Mouse (Mus musculus): Measurements from ENCODE around the gene Ear6. TPM values are rescaled to one million over a fixed set of nuclear protein-coding genes. Genes with fewer than 3 reads are reported as not detected.
A peak's percentile ranks its signal among the peaks of the same experiment; 100 is the strongest.
"Not testable (repeated sequence)": the region's sequence is repeated elsewhere in the genome, so short reads cannot be mapped to it uniquely, and the experiment has no call there.

Ear6 gene
- total RNA-seq (2014; fragmentation: Nextera tagmentation) (not detected in 2 replicates), total RNA-seq (2017) (not detected in 2 replicates)

DNA sequence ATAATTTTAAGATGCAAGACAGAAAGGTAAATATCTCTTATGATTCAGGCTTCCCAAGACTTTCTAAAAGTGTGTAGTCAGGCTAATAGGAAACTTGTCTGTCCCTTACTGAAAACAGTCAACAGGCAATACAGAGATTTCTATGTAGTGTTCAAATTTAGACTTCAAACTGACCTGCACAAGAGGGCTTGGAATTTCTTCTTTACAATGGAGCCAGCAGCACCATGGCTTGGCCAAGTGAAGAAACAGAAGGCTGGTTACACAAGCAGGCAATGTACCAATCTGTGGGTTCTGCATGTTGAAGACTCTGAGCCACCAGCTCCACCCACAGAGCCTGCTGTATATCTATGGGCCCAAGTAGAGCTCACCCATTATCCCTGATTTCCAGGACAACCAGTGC is at the start of gene Ear6:
Gene Ear6 (plus strand): TSS at position 301 of the 400 bp plus-strand sequence.
- ATAC-seq (replicated peaks; ENCODE audit: low FRiP score, low TSS enrichment, poor library complexity, severe bottlenecking) = no peak

DNA sequence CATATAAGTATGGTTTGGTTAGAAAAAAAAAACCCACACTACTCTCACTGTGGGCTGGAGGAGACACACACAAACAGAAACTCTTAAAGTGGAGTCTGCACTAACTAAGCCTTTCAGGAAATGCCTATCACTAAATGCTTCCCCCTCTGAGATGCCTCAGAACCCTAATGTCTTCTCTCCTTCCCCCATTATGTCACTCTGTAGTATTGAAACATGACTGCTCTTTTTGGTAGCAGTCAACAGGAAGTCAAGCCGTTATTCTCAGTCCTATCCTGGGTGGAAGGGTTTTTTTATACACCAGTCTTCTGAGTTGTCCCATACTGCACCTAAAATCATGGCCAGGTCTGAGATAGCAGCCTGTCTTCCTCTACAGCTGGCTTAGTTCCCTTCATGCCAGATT is 26.9 kb upstream of the Ear6 start:
- ATAC-seq (replicated peaks; ENCODE audit: low FRiP score, low TSS enrichment, poor library complexity, severe bottlenecking) = no peak

DNA sequence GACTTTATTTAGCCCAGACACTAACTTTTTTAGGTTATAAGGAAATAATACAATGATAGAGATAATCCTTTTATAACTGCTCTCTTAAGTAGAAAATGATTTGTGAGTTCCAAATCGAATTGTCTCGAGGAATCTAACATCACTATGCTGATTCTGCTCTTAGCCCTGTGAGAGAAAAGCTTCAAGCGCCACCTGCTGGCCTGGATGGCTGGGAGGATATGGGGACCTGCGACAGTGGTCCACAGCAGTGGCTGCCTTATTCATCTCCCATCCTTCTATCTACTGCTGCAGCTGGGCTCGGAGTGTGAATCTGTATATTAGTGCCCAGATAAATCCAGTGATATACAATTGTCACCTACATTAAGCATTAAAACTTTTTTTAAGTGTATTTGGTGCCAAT is 25.7 kb upstream of the Ear6 start:
- peak; percentile 89 for ATAC-seq (replicated peaks; ENCODE audit: low FRiP score, low TSS enrichment, poor library complexity, severe bottlenecking)

DNA sequence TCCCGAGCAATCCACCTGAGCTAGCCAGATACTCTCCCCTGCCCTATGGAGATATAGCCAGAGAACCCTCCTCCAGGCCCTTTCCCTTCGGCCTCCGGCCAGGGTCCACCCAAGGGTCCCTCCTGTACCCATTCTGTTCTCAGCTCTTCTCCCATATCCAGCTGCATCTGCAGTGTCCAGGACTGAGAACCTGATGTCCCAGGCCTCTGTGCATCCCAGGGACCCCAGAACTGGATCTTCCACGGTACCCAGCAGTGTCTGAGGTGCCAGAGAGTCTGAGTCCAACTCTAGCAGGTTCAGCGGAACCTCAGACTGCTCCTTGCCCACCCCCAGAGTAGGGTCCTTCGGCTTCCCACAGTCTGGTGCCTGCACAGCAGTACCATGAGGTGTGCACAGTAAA is 24.3 kb upstream of the Ear6 start:
- no peak for ATAC-seq (replicated peaks; ENCODE audit: low FRiP score, low TSS enrichment, poor library complexity, severe bottlenecking)

DNA sequence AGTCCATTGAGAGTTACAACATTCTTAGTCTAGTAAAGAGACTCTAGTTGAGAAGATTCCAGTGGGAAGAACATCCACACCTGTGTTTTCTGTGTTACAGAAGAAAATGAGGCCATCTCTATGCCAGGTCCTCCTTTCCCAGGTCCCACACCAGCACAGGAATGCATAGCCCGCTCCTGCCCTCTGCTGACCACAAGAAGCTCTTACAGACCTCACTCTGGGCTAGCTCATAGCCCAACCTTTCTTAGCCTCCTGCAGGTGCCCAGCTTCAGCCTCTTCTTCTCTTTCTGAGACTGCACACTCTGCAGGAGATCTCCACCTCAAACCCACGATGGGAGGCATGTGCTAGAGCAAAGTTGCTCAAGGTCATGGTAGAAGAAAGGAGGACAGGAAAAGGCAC is 15.0 kb upstream of the Ear6 start:
- ATAC-seq (replicated peaks; ENCODE audit: low FRiP score, low TSS enrichment, poor library complexity, severe bottlenecking) = 0 out of 2 replicates have a peak, but pooled peaks have one; percentile 50

DNA sequence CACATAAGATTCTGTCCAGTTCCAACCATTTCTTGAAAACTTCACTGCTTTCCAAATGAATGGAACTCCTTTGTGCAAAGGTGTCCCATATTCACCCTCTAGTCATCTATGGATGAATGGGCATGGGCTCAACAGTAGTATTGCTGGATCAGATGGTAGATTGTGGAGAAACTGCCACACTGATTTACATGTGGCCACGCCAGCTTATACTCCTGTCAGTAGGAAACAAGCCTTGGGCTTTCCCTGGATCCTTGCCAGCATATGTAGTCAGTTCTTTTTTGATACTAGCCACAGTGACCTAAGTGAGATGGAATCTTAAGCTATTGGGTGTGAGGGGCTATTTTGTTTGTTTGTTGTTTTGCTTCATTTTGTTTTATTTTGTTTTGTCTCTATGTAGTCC is 11.2 kb upstream of the Ear6 start:
- no peak for ATAC-seq (replicated peaks; ENCODE audit: low FRiP score, low TSS enrichment, poor library complexity, severe bottlenecking)

DNA sequence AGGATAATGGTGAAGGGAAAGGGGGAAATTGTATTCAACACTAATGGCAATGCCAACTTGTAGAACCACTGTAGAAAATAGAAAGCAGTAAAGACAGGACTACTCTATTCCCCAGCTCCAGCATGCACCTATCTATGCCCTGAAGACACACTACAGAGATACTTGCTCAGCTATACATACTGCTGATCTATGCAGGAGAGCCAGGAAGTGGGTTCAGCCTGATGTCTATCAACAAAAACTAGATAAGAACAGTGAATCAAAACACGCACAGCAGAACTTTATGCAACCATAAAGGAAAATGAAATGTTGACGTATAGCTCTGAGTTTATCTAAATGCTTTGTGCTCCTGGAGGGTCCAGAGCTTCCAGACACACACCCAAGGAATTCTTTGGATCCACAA is 10.7 kb upstream of the Ear6 start:
- ATAC-seq (replicated peaks; ENCODE audit: low FRiP score, low TSS enrichment, poor library complexity, severe bottlenecking) = no peak

DNA sequence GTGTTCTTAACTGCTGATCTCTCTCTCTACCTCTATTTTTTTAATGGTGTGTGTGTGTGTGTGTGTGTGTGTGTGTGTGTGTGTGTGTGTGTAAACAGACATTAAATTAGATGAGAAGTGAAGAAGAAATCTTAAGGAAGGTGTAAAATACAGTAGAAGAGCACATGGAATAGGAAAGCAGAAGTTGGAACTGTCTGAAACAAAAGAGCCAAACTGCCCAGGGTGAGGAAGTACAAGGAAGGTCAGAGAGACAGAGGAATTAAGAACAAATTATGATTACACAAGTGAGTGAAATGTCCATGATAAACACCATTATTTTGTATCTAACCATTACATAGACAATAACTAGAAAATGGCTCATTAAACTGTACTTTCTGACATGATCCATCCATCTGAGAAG is 9.6 kb upstream of the Ear6 start:
- no peak for ATAC-seq (replicated peaks; ENCODE audit: low FRiP score, low TSS enrichment, poor library complexity, severe bottlenecking)

DNA sequence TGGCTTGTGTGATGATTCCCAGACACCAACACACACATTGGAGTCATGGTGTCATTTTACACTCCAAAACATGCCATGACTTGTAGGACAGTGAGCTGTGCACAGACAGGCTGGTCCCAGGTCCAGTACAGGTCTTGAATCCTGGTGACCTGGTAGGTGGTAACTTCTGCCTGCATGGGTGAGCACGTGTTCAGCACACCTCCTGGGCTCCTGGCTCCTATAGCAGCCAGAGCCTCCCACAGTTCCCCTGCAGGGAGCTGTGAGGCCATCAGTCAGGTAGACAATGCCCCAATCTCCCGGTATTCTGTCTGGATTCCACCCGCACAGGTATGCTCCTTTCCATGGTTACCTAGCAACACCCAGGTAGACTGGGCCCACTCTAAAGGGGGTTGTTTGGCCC is 6.9 kb upstream of the Ear6 start:
- no peak for ATAC-seq (replicated peaks; ENCODE audit: low FRiP score, low TSS enrichment, poor library complexity, severe bottlenecking)

DNA sequence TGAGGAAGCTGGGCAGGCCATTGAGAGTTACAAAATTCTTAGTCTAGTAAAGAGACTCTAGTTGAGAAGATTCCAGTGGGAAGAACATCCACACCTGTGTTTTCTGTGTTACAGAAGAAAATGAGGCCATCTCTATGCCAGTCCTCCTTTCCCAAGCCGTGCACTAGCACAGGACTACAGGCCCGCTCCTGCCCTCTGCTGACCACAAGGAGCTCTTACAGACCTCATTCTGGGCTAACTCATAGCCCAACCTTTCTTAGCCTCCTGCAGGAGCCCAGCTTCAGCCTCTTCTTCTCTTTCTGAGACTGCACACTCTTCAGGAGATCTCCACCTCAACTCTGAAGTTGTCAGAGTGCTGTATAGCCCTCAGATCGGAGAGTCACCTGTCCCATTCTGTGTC is 2.5 kb upstream of the Ear6 start:
- 0 out of 2 replicates have a peak, but pooled peaks have one; percentile 61 for ATAC-seq (replicated peaks; ENCODE audit: low FRiP score, low TSS enrichment, poor library complexity, severe bottlenecking)

DNA sequence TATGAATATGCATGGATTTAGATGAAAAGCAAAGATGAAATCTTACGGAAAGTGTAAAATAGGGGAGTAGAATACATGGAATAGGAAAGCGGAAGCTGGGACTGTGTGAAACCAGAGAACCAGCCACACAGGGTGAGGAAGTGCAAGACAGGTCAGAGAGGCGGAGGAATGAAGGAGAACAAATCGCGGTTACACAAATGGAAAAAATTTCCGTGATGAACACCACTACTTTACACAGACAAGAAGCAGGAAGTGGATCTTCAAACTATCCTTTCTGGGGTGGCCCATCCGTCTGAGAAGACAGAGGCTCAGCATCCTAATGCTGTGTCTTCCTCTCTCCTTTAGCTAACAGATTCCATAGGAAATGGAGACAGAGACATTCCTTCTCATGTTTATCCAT is 1.8 kb downstream of the Ear6 start:
- not testable (repeated sequence) for ATAC-seq (replicated peaks; ENCODE audit: low FRiP score, low TSS enrichment, poor library complexity, severe bottlenecking)

DNA sequence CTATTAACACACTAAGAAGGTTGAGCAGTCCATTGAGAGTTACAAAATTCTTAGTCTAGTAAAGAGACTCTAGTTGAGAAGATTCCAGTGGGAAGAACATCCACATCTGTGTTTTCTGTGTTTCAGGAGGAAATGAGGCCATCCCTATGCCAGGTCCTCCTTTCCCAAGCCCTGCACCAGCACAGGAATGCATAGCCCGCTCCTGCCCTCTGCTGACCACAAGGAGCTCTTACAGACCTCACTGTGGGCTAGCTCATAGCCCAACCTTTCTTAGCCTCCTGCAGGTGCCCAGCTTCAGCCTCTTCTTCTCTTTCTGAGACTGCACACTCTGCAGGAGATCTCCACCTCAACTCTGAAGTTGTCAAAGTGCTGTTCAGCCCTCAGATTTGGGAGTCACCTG is 10.1 kb downstream of the Ear6 start:
- ATAC-seq (replicated peaks; ENCODE audit: low FRiP score, low TSS enrichment, poor library complexity, severe bottlenecking) = not testable (repeated sequence)

DNA sequence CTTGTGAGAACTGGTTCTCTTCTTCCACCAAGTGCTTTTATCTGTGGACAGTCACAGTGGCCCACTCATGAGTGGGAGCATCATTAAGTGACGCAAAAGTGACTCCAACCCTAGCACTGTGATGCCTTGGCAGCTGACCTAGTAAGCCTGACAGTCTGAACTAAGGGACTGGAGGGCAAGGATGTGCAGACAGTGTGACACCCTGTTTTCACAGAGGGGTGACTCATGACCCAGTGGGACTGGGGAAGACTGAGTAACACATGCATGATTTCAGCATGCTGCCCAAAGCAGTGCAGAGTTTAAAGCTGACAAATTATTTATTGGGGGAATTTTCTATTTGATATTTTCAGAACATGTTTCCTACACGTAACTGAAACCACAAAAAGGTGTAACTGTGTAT is 17.3 kb downstream of the Ear6 start:
- no peak for ATAC-seq (replicated peaks; ENCODE audit: low FRiP score, low TSS enrichment, poor library complexity, severe bottlenecking)

DNA sequence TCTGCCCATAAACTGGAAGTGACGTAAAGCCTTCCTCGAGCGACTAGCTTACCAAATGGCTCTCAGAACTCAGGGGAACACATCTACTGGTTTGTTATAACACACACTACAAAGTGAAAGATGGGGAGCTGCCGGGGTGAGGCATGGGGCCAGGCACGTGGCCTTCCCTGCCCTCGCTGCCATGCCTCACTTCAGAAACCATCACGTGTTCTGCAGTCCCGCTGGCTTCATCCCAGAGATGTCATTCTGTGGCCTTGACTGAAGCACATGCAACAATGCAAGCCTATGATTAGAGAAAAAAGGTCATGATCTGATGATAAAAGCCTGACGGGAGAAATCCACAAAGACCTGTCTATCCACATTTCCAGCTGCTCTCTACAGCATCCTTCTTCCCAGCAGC is 18.2 kb downstream of the Ear6 start:
- ATAC-seq (replicated peaks; ENCODE audit: low FRiP score, low TSS enrichment, poor library complexity, severe bottlenecking) = no peak

DNA sequence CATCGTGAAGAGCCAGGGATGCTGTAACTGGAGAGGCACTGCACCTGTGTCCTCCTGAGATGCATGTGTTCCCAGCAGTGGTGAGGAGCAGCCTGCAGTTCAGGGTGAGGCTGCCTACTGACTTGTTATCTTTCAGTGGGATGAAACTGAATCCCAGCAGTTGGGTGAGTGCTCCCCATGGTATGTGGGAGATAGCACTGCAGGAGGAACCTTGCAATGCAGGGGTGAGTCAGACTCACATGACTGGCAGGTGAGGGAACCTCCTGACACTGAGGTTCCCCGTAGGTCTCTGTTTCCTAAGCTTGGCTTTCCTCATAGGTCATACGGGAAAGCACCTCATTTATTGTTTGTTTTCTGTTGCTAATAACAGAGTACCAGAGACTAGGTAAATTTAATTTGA is 24.0 kb downstream of the Ear6 start:
- no peak for ATAC-seq (replicated peaks; ENCODE audit: low FRiP score, low TSS enrichment, poor library complexity, severe bottlenecking)

DNA sequence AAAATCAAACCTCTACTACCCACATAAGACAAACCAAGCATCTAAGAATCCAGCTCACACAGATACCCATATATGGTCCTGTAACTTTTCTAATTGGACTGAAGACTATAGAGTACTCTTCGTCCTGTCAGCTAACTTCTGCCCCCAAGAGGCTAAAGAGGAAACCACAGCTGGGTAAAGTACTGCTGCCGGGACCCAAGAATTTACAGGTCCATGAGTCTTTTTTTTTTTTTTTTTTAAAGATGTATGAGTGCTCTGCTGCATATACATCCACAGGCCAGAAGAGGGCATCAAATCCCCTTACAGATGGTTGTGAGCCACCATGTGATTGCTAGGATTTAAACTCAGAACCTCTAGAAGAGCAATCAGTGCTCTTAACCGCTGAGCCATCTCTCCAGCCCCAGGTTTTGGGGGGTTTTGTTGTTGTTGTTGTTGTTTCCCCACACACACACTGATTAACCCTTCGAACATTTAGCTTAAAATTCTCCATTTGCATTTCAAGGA is 30.1 kb downstream of the Ear6 start:
- ATAC-seq (replicated peaks; ENCODE audit: low FRiP score, low TSS enrichment, poor library complexity, severe bottlenecking) = peak; percentile 63

DNA sequence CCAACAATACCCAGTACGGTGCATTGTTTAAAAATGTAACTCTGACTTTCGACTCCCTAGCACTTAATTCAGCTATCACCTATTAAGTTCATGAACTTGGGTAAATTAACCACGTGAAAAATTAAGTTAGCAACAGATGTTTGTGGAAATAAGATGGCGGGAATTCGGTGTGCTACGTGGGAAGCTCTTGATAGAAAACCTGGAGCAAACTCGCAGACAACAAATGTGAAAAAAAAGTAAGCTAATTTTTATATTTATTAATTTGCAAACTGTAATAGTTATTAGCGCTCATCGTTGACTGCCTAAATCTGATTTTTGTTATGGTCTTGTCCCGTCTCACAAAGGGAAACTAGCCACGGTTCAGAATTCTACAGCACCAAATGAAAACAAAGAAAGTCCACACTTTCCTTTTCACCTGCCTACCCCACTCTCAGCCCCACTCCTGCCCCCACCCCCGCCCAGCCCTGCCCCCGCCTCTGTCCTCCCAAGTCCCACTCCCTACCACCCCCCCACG is 30.6 kb downstream of the Ear6 start:
- no peak for ATAC-seq (replicated peaks; ENCODE audit: low FRiP score, low TSS enrichment, poor library complexity, severe bottlenecking)

DNA sequence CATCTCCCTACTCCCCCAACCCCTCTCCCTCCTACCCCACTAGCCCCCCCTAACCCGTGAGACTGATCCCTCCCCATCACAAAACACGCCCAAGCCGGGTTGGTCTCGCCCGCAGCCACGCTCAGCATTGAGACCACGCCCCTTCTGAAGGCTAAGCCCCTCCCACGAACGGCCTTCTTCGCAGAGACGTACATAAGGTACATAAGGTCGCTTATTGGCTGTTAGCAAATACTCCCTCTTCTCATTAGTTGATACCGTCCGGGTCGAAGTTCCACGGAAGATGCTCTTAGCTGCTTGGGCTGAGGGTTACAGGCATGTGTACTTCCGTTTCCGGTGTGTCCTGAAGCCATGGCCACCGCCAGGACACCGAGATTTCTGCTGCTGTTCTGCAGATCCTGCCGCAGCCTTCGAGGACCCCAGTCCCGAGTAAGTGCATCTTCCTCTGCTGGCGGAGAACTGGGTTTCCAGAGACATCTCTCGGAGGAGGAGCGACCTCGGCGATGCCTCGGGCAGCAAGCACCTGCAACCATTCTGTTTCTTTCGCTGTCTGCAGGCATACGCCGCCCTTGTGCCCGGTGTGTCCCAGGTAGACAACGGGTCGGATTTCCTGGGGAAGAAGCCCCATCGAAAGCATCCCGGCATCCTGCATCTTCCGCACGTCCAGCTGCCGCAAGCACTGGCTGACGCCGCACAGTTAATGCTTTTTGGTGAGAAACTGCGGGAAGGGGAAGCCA is 31.3 kb downstream of the Ear6 start, which contains the start of gene Mettl17:
Gene Mettl17 (plus strand): TSS at position 245 of the 734 bp plus-strand sequence.
- ATAC-seq (replicated peaks; ENCODE audit: low FRiP score, low TSS enrichment, poor library complexity, severe bottlenecking) = peak; percentile 99

DNA sequence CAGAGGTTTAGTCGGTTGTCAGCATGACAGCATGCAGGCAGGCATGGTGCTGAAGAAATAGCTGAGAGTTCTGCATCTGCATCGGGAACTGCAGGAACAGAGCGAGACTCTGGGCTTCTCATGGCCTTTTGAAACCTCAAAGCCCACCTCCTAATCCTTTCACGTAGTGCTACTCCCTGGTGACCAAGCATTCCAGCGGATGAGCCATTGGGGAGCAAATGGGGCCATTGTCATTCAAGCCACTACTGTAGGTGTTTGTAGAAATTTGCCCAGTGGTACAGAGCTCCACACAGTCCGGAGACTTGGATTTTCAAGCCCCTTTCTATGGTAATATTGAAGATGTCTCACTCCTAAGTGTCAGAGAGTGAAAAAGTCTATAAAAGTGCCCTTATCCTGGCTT is 32.6 kb downstream of the Ear6 start:
- no peak for ATAC-seq (replicated peaks; ENCODE audit: low FRiP score, low TSS enrichment, poor library complexity, severe bottlenecking)

DNA sequence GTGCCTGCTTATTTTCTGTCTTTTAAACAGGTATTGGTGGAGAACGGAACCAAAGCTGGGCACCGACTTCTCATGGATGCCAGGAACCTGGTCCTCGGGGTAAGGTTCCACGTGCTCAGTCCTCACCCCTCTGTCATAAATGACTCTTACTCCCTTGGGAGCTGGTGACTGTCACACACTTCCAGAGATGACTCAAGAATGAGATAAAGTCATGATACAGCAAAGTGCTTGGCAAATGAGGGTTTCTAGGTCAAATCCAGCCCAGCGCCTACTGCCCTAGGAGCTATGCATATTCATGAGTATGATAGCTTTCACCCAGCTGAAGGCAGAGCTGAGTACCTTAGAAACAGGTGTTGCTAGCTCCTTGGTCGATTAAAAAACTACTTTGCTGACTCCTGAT is 36.3 kb downstream of the Ear6 start:
- ATAC-seq (replicated peaks; ENCODE audit: low FRiP score, low TSS enrichment, poor library complexity, severe bottlenecking) = no peak
